Mouse (Mus musculus): ENCODE data around the gene Atp6v1g2.

The Atp6v1g2 gene

GRCm38 (mm10) chr17:35285431-35285830 lies 52.0 kb downstream of the Atp6v1g2 start:
- no peak for DNase-seq (ENCODE audit: low spot score in 2 of 2)

All from left cerebral cortex, adult 9 months (tissue).